Mouse (Mus musculus) ES-E14 (cell line): ENCODE measurements at regions not wholly inside any gene's neighbourhood (a gene's known extent, or its start where the extent isn't known, plus 50 kb on each side); places are given as distances from the start of the nearest gene placed in this dataset.

ENCODE experiments used
- HCFC1 ChIP-seq: IDR thresholded peaks from 2 replicates; pipeline ENCODE4 v1.6.1; 2012; ENCODE audit warnings: low read length, inconsistent platforms, borderline replicate concordance; ENCODE audit not compliant: insufficient read depth
- ZC3H11A ChIP-seq: IDR thresholded peaks from 2 replicates; pipeline ENCODE4 v1.6.1; 2012; ENCODE audit warnings: low read depth, mild to moderate bottlenecking, inconsistent platforms, low read length, borderline replicate concordance

- TF ChIP-seq ZC3H11A (no peak), HCFC1 (no peak)
Observed at GRCm38 (mm10) chr3:38221834-38222215, 262.8 kb downstream of the Ankrd50 start.
